Mouse (Mus musculus) gastrocnemius, postnatal 25 days (tissue): ENCODE results near the gene Hspe1. TPM values are rescaled to one million over a fixed set of nuclear protein-coding genes. Genes with fewer than 3 reads are reported as not detected.
"Not testable (repeated sequence)": the region's sequence is repeated elsewhere in the genome, so short reads cannot be mapped to it uniquely, and the experiment has no call there.

Experiments used
- DNase-seq: peaks from one replicate; pipeline ENCODE4 v3.0.0; 2022
- total RNA-seq, 2 experiments: library from RNA; stranded (reverse); gene quantifications; 1 replicate in 1 of 2; 2 replicates in 1 of 2; pipeline ENCODE4 v1.2.3; 2021

The Hspe1 gene
- total RNA-seq, 2 experiments from 2014 or later = 83.7 to 88.8 TPM

DNA sequence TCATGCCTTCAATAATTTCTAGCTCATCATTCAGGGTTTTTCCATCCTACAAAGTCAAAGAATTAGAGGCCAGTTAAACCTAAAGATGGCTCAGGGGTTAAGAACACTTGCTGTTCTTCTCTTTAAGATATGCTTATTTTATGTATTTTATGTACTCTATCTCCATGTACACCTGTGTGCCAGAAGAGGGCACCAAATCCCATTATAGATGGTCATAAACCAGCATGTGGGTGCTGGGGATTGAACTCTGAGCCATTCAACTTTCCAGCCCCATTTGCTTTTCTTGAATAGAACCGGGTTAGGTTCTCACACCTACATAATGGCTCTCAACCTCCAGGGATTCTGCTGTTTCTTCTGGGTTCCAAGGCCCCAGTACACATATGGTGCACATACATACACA is 5.8 kb upstream of the Hspe1 start:
- no peak for DNase-seq

DNA sequence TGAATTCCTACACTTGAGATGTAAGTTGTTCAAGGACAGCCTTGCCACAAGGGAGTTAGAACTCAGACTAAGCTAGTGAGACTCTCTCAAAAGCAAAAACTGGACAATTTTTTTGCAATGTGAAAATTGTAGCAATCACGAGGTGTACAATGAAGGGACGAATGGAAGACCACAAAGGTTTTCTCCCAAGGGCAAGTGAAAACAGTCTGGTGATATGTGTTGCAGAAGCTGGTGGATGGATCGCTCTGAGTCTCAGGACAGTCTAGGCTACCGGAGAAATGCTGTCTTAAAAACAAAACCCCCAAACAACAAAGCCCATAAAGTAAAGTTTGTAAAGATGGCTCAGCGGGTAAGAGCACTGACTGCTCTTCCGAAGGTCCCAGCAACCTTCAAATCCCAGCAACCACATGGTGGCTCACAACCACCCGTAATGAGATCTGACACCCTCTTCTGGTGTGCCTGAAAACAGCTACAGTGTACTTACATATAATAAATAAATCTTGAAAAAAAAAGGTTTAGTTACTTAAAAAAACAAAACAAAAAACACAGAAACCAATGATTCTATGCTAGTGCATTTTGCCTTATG is 2.1 kb upstream of the Hspe1 start:
- DNase-seq = no peak

DNA sequence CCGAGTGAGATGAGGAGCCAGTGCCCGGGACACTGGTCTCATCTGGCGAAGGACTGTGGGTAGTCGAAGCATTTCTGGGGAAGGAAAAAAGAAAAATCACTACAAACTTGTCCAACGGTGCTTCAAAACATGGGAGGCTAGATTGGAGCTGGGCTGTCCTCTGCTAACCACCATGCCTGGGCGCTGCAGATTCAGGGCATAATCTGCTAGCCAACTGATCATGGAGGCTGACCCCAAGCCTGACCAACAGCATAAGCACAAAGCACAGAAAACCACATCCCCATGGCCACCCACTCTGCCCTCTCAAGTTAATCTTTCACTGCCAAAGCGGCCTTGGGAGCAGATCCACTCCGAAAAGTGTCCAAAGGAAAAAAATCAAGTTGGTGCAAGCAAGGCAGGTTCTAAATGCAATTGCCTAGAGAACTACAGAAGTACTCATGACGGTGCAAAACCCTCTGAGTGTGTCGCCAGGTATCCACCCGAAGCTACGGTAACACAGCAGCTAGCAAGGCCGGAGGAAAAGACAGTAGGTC is 998 bp upstream of the Hspe1 start:
- DNase-seq = no peak

DNA sequence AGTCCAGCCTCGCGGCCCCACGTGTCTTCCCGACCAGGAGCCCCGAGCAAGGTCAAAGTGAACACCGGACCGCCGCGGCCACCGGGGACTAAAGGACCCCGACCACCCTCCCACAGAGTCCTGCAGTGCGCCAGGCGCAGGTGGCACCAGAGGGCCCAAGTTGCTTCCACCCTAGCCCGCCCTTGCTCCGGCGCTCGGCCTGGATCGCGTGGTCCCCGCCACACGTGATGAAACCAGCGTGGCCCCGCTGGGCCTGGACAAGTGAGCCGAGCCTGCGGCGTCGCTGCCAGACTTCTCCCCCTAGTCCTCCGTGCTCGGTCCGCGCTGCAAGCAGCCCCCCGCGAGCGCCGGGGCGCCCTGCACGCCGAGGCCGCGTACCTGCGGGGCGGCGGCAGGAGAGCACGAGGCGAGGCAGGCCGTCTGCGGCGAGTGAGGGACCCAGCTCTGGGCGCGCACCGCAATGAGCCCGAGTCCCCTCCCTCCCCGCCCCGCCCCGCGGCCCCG is 479 bp upstream of the Hspe1 start:
- DNase-seq = no peak

DNA sequence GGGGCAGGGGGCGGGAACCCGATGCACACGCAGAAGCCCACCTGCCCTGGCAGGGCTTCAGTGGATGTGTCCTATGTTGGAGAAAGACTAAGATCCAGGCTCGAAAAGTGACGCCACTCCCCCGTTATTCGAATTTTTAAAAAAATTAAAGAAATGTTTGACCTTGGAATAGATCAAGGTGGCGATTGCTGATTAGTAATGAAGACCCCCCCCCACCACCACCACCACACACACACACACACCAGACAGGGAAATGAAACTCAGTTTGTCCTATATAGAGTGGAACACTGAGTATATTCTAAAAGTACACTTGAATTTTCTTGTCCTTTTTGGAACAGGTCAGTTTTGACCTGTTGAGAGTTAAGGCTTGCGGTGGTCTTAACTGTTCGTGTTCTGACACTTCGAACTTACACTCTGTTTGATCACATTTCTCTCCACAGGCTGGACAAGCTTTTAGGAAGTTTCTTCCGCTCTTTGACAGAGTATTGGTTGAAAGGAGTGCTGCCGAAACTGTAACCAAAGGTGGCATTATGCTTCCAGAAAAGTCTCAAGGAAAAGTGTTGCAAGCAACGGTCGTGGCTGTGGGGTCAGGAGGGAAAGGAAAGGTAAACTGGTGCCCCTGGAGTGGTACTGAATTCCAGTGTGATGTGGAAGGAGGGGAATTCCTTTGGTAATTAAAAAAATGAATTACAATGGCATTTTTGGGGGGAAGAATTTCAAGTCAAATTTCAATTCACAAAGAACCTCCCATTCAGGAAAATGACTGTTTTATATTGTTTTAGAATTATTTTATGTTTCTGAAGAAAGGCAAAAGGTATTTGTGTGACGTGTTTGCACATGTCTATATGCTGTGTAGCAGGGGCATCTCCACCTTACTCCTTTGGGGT is 922 bp downstream of the Hspe1 start:
- DNase-seq = no peak

DNA sequence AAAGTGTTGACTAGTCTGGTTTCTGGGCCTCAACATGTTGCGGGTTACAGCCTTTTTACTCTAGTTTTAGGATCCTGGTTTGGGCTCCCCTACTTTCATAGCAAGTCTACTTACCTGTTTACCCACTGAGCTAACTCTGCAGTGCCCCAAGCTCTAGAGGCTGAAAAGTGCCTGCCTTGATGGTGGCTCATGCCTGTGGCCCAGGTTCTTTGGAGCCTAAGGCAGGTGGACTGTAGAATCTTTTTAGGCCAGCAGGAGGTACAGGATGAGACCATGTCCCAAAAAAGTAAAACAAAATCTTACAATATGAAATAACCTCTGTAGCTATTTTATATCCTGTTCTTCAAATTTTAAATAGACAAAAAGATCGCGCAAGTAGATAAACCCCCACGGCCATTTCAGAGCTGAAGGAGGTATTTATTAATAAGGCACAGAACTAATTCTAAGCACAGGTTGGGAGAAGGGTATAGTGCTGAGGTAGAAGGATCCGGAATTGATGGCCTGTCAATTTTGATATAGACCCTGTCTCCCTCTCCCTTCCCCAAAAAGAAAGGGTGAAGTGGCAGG is 1.6 kb downstream of the Hspe1 start:
- no peak for DNase-seq

DNA sequence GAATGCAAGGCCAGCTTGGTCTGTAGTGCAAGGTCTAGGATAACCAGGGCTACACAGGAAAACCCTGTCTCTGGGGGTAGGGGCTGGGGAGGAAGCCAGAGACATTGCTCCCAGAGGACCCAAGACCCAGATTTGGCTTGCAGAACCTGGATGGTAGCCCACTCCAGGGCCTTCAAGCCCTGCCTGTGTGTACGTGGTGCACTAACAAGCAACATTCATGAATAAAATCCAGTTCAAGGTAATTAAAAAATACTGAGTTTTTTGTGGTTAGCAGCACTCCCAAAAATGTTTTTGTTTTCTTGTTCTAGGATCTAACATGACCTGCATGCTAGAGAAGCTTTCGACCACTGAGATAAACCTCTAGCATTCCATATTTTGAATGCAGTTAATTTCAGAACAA is 4.1 kb downstream of the Hspe1 start:
- peak; percentile 19 for DNase-seq

DNA sequence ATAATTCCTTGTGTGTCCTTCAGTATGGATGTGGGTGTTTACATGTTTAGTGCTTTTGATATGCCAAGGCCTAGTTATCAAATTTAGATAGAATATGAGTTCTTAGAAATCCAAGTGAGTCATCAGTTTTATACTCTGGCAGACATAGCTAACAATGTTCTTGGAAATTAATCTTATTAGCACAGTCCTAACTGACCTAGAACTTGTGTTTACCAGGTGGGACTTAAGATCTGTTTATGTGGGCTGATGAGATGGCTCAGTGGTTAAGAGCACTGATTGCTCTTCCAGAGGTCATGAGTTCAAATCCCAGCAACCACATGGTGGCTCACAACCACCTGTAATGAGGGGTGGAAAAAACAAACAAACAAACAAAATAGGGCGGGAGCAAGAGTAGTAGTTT is 4.5 kb downstream of the Hspe1 start:
- DNase-seq = no peak

DNA sequence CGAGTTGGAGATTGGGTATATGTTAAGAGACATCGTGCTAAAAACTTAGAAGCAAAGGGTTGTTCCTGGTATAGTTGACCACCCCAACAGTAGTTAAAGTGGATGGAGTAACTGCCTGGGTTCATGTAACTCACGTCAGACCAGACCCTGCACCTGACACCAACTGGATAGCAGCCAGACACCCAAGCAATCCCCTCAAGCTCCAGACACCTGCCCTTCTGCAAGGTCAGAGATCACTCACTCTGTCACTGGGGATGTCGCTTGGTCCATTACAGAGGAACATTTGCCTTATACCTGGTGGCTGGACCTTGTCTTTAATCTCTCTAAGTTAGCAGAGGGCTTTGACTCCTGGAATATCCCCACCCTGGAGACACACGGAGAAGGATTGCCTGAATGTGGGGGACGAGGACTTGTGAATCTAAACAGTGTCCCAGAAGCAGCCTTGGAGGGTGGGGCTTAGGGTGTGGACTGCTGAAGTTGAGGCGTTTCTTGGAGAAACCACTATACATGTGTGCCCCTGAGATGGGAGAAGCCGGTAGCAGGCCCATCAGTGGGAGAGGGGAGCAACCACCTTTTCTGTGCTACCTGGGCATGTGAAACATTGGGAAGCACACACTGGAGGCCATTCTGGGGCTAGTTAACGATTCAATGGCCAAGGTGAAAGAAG is 19.1 kb downstream of the Hspe1 start:
- DNase-seq = no peak

DNA sequence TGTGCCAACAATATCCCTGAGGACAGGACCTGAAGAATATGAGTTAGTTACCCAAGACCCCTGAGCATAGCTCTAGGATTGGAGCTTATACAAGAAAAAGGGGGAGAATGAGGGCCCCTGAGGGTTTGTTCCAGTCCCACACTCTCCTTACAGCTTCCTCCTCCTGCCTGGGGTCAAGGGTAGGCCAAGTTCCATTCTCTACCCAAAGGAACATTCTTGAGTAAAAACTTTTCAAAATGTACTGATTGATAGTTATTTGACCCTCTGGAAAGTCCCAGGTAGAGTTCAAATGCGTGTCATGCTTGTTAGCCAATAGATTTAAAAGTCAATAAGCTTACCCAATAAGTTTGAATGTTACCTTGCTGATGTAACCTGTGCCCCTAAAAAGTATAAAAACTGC is 19.7 kb downstream of the Hspe1 start:
- no peak for DNase-seq

DNA sequence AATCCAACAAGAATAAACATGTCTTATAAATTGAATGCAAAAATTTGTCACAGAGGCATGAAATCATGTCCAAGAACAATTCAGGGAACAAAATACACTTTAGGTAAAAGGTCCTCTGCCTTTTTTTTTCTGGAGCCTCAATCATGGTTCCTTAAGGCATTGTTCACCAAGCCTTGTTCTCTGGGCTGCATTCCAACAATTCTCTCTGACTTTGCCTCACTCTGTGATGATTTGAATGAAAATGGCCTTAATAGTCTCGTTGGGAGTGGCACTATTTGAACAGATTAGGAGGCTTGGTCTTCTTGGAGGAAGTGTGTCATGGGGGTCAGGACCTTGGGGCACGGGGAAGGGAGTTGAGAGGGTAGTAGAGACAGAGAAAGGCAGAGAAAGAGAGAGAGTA is 20.5 kb downstream of the Hspe1 start:
- no peak for DNase-seq

DNA sequence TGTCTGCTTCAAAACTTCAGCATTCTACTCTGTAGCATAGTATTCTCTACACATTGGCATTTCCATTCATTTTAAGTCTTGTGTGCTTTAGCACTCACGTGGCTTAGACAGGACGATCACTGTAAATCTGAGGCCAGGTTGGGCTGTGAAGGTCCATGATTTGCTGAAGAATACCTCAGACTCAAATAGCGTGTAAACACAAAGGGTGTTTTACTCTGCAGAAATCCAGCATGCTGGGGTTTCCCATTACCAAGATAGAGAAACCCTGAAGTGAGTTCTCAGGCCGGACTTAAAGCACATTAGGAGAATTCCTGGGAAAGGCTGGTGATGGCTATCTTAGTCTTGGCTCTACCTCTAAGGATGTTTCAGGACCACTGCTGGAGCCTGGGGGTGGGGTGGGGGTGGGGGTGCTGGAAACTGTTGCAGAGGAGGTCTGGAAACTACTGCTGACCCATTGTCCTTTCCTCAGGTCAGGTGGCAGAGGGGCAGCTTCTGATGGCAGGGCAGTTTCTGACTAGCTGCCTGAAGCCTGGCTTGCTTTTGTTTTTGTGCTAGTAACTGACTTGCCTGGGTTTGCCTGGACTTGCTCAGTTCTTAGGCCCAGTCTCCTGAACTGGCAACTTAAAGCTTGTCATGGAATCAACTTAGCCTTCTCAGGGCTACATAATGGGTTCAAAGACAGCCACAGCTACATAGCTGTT is 21.3 kb downstream of the Hspe1 start:
- no peak for DNase-seq

DNA sequence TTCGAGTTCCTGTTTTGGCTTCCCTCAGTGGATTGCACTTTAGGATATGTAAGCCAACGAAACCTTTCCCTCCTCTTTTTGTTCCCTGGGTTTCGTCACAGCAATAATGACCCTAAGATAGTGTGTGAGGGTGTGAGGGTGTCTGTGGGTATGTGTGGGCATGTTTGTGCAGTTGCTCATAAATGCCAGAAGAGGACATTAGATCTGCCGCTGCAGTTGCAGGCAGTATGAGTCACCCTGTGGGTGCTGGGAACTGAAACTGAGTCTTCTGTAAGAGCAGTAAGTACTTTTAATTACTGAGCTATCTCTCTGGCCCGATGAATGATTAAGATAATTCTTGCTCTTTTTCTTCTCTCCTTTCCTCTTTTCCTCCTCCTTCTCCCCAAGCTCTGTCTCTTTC is 35.1 kb downstream of the Hspe1 start:
- no peak for DNase-seq

DNA sequence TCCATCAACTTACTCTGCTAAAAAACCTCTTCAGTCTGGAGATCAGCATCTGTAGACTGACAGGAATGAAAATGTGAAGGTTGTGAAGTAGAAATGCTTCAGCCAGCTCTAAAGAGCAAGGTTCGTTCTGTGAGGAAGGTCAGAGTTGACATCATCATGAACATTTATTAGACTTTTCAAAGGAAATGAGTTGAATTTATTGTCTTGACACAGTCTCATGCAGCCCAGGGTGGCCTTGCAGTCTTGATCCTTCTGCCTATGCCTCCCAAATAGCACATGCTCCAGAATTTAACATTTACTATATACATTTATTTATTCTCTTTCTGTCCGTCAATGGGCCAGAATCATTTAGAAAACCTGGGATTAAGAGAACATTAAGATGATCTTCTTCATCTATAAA is 35.6 kb downstream of the Hspe1 start:
- DNase-seq = no peak

DNA sequence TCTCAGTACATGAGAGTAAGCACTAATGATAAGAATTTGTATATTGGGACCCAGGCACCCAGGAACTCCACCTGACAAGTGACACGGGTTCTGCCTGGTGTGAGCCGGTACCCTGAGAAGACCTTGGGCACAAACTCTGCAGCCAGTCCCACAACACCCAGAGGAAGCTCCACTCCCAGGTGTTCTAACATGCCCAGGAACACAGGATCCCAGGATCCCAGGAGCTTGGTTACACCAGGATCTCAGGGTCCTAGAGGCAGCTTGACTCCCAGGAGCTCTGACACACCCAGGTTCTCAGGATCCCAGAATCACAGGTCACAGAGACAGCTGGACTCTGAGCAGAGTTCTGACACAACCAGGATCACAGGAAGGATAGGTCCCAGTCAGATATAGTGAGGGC is 36.2 kb downstream of the Hspe1 start:
- DNase-seq = not testable (repeated sequence)

DNA sequence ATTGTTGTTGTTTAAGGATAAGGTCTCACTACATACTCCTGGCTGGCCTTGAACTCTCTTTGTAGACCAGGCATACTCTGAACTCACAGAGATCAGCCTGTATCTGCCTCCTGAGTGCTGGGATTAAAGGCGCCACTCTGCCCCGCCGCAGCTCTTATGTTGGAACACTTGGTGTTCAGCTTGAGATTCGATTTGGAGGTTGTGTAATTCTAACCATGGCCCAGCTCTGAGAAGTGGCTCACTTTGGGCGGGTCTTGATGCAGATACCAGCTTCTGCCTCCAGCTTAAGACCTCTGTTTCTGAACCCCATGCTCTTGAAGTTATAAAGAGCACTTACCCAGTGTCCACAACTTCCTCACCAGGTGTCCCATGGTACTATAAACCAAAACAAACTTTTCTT is 41.8 kb downstream of the Hspe1 start:
- DNase-seq = no peak

DNA sequence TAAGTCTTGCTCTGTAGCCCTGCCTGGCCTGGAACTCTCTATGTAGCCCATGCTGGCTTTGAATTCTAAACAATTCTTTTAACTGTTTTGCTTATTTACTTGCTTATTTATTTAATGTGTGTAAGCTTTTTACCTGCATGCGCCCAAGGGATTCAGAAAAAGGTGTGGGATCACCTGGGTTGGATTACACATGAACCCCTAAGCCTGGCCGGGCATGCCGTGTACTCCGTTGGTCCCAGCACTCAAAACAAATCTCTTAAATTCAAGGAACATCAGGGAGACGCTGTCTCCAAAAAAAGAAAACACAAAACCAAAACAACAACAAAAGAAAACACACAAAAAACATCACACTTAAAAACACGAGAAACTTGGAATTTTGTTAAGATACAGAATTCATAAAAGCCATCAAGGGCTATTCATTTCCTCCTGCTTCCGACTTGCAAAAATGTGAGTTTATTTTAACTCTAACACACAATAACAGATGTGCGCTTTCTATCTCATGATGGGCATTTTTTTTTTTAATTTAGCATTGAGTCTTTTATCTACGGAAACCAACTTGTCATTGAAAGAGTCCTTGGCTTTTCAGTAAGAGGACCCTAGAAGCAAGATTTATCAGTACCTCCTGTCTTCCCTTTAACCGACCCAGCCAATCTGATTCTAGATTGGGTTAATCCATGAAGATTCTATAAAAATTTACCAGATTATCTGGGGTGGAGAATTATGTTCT is 42.4 kb downstream of the Hspe1 start:
- no peak for DNase-seq

DNA sequence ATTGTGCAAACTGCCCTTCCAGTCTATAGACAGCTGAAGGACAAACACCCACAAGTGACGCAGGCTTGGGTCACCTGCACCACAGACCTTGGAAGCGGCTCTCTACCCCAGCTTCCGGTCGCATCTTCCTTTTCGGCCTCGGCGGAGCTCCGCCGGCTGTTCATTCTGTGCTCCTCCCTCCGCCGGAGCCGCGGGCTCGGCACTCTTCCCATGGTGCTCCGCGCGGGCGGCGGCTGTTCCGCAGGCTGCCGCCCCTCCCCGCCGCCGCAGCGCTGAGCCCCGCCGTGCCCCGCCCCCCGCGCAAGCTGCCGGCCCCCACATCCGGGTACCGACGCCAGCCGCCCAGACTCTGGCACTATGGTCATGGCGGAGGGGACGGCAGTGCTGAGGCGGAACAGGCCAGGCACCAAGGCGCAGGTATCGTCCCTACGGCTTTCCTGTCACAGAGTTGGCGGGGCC is 43.0 kb downstream of the Hspe1 start, which contains the start of gene Mob4:
Mob4 (plus strand) TSS at position 289 of the 459 bp plus-strand sequence.
- DNase-seq = peak; percentile 93

DNA sequence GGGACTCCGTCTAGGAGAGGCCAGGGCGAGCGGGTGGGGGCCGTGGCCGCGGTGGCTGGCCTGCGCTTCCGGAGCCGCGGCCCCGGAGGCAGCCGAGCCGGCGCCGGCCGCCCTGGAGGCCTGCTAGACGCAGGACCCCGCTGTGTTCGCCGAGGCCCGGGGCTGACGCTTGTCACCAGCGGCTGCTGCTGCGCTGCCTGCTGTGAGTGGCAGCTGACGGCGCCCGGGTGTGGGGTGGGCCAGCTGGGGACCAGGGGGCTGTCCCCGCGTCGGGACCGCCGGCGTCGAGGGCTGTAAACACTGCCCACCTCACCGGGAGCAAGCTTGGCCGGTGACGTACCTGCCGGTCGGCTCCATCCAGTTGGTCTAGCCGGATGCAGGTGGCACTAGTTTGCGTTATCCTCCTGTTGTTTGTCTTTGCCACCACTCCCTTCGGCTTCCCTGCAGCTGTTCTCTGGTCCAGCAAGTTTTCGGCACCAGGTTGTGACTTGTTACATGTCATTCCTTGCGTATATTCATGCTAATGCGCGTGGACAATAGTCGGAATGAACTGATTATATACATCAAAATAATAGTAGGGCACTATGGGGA is 43.6 kb downstream of the Hspe1 start:
- DNase-seq = no peak

DNA sequence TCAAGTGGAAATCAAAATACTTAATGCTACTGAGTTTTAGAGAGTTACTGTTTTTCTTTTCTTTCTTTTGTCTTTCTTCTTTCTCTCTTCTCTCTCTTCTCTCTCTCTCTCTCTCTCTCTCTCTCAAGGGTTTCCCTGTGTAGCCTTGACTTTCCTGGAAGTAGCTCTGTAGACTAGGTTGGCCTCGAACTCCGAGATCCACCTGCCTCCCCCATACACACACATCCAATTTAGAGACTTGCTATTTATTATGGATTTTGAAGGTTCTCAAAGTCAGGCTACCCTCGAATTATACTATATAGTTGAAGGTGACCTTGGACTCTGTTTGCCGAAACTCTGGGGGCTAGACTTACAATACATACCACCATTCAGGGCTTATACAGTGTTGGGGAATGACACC is 44.4 kb downstream of the Hspe1 start:
- DNase-seq = no peak

DNA sequence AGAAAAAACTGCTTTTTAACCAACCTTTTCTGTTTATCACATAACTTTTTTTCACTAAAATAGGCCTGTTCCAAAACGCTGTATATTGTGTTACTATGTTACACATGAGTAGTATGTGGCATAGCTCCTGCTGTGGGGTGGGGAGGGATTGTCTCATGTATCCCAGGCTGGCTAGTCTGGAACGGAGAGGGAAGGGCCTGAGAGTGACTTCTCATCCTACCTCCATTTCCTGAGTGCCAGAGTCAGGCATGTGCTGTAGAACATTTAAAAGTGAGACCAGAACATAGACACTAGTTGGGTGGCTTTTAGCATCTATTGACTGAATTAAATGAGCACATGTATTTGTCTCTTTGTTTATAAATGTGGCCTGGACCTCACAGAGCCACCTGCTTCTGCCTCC is 45.2 kb downstream of the Hspe1 start:
- DNase-seq = no peak
